Mouse (Mus musculus) thymus, postnatal 10 days (tissue): ENCODE measurements around the gene Elmo1.

Experiments used
- DNase-seq, 2 experiments: peaks; one replicate each; pipeline ENCODE4 v3.0.0; 2021; ENCODE audit warnings: low spot score in 2 of 2

Elmo1 gene

DNA sequence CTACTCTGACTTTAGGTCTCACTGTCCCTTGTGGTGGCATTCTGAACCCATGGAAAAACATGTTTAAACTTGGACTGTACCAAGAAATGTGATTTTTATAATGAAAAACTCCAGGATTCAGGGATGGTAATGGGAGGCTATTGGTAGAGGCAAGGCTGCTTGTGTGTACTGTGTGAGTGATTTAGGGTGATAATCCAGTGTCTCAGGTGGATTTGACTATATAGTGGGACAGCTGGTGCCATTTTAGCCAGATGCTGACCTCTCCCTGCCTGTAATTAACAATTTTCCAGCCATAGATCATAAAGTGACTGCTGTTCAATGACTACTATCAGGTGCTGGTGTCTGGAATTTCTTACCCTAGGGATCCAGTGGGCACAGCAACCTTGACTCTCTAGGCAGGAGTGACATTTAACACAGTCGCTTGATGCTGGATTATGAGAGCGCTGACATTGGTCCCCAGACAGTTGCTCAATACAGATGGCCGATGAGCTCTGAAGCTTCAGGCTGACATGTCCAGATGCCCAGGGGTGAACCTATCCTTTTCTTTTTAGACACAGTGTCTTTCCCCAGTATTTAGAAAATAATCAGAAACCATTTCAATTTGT is 228.3 kb downstream of the Elmo1 start:
- DNase-seq: no peak

DNA sequence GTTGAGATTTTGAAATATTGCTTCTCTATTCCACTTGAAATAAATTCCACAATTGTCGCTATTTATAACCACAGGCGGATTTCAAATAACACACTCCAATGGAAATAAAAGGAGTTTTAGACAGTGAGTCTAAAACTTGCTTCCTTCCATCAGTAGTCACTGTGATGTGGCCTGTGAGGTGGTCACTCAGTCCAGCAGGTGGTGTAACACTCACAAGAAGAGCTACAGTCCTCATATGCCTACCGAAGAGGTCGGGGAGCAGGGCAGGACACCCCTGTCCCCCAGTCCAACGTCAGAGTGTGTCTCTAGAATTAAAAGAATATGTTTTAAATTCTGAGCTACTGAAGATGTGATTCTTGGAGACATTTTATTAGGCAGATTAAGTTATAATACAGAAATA is 229.8 kb downstream of the Elmo1 start:
- no peak for DNase-seq

DNA sequence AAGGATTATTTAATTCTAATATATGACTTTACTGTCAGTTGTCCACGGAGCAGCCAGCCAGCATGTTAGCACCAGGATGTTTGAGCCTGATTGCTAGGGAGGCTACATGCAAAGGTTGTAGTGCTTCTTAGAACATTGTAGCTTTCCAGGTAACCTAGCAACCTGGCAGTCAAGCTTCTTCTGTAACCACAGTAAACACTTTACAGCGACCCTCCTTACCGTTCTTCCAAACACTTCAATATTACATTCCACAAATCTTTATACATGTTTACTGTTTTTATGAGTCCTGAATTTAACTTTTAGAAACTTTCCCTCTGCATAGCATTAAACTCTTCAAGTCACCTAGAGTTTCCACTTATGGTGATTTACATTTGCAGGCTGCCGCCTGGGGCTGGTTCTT is 233.1 kb downstream of the Elmo1 start:
- no peak for DNase-seq

DNA sequence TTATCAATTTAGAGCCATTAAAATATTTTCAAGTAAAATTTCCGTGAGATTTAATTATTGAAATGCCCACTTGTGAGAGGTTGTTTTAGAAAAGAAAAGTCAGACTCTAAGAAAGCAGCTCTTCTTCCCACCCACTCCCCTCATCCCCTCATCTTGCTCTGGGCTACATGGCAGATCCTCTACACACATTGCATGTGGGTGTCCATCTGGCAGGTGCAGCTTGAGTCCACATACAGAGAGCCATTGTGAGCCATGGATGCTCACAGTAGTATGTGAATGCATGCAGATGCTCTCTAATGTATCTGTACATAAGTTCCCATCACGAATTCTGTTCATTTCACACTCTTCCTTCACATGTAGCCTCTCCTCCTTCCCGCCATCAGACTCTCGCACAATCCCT is 236.7 kb downstream of the Elmo1 start:
- DNase-seq: no peak

DNA sequence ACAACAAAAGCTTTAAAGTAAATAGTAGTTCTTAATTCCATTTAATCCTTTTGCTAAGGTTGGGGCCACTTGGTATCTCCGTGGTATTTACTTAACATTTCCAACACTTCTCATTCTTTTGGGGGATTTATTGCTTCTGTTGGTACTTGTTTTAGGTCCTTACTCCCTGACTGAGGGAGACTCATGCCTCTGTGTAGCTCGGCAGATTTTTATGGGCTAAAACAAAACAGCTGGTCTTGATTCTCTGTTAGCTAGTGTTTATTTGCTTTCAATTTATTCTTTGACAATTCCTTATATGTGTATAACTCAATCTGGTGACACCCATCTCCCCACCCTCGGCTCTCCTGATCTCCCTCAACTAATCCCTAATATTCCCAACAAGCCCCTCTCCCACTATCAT is 237.6 kb downstream of the Elmo1 start:
- DNase-seq: no peak

DNA sequence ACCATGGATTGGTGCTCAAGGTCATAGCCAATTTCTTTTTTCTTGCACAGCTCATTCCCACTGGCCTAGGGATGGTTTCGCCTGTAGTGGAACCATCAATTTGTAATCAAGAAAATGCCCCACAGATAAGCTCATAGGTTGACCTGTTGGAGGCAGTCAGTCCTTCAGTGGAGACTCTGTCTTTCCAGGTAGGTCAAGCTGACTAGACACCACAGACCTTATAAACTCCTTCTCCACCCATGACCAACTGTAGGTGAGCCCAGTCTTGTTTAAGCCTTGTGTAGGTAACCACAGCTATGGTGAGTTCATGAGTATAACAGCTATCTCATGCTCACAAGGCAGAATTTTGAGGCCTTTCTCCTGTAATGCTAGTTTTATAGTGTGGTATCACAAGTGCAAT is 238.3 kb downstream of the Elmo1 start:
- DNase-seq: no peak

DNA sequence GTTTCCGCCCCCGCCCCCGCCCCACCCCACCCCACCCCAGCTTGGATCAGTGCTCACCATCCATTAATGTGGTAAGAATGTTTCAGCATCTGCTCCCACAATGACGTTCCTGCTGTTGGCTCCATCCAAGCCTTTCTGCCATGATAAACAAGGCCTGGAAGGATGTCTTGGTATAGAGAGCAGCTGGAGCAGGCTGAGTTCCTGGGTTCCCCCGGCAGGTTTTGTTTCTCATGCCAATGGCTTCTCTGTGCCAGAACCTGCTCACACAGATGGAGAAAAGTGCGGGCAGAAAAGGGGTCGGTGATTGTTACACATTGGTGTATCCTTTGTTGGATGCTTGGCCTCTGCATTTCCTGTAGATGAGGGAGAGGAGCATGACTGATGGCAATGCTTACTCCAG is 240.6 kb downstream of the Elmo1 start:
- DNase-seq: peak; percentile 4 to 13

DNA sequence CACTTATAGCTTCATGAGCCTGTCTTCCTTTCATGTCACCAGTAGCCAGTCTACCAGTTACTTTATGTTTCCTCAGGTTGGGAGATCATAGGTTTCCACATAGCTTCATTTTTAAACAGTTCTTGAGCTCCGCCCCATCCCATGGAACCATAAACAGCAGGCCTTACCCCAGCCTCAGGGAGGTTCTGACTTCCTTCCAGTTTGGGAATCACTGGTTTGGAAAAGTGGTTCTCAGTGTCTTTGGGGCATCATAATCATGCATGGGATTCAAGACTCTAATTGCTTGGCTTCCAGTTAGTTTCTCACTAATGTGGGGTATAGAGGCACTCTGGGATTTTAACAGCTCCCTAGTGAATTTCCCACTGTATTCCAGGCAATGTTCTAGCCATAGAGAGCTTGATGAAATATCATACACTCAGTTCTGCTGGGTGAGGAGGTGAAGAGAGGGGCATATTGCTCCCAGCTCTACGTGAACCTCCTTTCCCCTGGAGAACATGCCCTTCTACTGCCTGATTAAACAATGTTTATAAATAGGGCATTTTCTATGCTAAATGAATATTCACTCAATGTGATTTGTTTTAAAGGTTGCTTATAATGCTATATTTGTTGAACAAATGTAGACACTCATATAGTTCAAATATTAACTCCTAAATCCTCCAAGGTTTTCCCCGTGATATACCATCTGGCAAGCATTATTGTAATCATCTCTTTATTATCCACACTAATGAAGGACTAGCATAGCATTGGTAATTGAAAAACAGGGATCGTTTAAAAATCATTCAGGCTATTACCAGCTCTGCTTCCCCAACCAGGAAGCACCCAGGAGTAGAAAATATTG is 244.9 kb downstream of the Elmo1 start:
- DNase-seq: no peak

DNA sequence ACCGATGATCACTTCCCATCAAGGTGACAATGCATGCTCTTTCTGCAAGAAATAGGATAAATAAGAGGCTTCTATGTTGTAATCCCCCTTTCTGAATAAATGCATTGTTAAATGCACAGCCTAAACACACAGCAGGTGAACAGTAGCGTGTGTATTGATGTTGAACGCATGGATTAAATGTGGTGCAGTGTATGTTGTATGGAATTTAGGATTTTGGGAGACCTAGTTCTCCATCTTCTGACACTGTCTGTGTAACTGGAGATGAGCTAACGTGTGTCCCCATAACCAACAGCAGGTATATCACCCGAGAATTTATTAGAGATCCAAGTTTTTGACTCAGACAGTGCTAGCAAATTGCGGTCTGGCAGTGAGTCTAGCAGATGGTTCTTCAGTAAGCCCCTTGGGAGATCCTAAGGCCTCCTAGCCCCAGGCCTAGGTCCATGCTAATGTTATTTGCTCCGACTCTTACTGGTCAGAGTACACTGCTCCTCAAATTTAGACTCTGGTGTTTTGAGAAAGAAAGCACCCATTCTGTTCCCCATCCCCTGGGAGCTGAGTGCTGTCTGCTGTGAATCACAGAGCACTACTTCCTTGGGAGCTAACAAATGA is 245.6 kb downstream of the Elmo1 start:
- DNase-seq: no peak

DNA sequence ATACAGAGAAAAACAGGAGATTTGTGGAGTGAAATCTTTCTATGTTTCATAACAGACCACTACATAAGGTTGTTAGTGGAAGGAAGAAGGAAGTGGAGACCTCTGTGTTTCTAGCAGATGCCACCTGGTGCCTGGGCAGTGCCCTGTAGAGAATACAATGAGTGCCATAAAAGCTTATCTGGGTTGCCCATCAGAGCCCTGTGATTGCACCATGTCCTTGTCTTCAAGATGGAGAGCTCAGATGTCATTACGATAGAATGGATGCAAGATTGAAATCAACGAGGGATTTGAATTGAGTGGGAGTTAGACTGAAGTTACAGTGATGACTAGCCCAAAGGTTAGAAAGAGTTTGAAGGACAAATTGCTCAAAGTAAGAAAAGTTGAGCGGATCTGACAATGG is 252.5 kb downstream of the Elmo1 start:
- DNase-seq: no peak

DNA sequence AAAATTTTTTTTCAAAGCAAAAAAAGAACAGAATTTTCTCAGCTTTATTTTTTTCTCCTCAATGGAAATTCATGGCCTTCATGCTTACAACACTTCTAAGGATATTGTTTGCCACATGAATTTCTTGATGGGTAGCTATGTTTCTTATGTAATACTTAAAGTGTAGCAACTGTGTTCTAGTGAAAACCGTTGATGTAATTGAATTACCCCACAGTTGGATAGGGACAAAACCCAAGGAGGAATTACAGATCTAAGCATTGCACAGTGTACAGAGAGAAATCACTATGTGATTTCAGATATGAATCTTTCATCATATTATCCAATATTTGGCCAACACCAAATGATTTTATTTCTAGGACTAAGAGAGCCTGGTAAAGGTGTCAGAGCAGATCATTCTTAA is 259.4 kb downstream of the Elmo1 start:
- no peak for DNase-seq

DNA sequence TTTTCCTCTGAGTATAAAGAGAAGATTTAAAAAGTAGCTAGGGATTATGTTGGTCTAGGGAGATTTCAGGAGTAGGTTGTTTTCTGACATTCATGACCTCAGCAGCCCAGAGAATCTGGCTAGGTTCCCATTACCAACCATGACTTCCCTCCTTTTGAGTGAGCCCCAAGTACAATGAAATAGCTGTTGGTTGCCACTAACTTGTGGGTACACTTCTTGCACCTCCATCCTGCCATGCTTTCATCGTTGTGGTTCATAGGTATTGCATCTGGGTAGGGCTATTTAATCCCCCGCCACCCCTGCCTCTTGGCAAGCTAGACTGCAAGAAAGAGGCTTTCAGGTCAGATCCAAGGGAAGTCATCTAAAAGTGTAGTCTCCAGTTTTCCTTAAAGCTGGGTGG is 262.2 kb downstream of the Elmo1 start:
- DNase-seq: no peak

DNA sequence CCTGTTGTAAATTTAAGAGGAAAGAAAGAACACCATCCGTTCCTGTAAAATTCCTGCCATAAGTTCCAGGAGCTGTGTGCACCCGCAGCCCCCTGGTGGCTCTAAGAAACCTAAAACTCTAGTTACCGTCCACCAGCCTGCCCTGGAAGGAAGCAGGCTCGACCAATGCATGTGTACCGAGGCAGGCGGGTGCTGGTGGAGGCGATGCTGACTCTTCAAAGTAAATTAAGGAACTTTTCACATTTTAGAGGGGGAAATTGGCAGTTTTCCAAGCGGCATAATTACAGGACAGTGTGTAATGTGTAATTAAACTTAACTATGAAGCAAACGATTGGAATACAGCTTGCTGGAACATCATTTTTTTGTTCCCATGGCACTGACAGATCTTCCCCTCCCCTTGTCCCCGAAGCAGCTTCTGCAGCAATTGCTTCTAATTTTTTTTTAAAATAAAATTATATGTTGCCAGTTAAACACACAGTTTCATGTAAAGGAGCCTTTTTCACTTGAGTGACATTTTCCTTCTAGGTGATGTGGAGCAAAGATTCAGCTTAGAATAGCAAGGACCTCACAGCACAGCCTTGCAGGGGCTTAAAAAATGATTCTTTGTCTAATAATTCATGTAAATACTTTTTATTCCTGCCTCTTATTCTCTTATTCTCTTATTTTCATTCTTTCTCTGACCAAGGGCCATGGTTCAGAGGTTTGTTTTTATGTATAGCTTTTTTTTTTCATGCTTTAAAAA is 263.6 kb downstream of the Elmo1 start:
- no peak for DNase-seq

DNA sequence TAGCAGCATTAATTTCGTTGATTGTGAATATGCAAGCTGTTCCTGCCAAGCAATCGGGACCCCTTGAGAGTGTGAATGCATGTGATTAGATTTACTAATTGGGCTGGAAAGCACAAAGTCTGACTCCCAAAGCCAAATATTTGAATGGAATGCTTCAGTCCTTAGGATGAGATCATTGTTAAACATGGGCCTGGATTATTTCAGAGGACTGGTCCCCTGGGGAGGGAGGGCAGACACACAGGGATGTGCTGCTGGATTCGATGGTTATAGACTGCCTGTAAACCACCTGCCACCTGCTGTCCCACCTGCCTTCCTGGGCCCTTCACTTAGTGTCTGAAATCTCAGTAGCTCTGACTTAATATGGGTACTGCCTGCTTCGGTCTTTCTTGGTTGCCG is 264.2 kb downstream of the Elmo1 start:
- DNase-seq: no peak

DNA sequence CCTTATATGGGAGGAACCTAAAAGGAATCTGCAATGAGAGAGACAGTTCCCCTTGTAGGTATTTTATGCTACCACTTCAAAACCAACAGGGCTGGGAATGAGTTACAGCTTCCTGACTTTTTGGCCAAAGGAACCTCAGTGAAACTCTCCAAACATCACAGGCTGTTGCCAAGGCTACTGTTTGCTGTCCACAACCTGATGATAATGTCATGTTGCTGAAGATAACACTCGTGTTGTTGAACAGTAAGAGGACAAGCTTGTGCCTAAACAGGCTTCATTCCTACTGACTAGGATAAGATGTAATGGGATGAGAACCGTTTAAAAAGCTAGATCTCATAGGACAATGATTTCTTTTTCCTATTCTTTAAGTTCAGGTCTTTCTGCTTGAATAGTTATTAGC is 272.1 kb downstream of the Elmo1 start:
- no peak for DNase-seq

DNA sequence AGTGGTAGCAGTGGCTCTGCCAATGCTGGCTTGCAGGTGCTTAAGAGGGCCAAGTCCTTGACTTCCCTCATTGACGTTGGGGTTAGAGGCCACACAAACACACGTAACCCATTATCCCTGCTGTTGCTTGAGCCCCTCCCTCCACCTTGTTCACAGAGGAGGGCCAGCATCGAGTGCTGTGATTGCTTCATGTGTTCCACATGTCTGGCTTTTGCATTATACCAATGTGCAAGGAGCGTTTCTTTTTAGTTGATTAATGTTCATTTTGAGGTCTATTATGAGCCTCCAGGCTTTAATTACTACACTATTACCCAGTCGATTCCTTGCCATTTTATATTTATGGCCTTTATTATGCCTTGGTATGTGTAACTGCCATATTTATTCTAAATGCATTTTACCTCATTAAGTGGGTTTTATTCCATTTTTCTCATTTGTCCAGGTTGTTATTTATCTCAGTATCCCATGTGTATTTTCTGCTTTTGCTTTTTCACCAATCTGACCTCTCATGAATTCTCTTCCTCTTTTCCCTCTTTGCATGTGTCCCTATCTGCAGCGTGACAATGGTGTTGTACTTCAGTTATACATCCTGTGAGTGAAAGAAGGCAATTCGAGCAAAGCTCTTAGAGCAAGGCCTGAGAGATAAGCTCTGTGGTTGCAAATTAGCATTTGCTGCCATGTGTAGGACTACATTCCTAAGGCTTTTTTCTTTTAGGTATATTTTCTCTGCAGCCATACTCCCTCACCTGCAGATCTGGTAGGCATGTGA is 275.6 kb downstream of the Elmo1 start:
- no peak for DNase-seq

DNA sequence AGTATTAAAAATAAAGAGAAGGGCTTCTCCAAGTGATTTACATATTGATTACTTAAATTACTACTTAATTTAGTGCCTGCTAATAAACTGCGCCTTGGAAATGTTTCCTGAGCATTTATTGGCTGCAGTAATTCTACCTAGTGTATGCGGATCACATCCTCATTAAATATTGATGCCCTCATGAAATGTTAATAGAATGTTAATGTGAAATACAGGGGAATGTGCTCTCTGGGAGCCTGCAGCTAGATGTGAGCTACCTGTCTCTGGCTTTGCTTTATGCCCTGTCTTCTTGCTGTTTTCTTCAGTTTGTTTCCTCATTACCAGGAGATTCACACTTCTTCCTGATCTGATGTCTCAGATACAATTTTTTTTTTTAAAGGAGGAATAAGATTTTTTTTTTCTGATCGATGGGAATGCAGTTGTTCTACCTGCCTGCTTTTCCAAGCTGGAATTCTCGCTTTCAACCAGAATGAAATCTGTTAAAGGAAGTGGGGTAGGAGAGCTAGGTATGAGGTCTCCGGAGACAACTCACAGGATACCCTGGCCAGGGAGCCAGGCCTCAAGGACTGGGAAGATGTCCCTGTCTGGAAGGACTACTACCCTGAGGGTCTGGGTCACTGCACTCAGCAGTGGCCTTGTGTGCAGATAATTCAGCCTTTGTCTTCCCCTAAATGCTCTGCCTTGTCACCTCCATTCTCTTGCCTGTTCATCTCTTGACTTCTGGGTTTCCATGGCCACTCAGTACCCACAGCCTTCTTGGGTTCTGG is 279.8 kb downstream of the Elmo1 start:
- DNase-seq: no peak

DNA sequence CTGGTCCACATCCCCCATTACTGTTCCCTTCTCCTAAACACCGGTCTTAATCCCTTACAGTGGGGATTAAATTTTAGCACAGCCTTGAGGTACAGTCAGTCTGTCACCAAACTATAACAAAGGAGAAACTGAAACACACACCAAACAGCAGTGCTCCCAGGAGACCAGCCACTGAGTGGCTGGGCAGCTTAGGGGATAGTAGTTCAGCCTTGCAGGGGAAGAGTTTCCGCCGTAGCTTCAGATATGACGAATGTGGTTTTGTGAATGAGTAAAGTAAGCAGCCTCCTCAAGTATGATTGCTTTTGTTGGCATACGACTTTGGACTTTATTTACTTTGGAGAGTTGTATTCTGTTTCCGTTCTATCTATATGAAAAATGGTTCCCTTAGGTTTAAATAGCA is 281.1 kb downstream of the Elmo1 start:
- no peak for DNase-seq

DNA sequence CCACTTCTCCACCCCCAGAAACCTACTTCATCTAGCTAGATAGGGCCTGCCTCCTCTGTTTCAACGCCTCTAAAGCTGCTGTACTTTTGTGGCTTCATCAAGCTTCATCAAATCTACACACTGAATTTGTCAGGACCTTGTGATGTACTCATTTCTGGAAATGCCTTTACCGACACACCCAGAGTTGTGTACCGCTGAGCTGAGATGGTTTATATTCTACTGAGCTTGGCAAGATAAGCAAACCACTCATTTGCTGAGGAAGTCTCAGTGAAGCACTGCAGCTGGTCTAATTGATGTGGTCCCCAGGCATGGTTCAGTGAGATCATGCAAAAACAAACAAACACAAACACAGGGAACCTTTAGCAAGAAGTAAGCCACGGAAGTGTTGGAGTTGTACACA is 281.9 kb downstream of the Elmo1 start:
- DNase-seq: no peak

DNA sequence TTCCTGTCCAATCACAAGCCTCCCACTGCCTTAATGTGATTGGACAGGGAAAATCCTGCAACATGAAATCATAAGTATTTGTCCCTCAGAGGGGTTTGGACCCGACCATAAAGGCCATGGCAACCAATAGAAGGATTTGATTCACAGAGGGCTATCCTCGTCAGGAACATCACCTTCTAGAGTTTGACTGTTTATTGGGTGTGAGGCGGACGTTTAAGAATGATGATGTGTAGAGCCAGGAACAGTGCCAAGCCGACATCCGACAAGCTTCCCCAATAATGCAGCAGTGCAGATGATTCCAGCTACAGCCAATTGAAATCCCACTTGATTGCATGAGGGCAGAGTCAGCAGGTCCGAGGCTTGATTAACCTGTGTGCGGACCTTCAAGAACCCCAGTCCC is 288.5 kb downstream of the Elmo1 start:
- no peak for DNase-seq

DNA sequence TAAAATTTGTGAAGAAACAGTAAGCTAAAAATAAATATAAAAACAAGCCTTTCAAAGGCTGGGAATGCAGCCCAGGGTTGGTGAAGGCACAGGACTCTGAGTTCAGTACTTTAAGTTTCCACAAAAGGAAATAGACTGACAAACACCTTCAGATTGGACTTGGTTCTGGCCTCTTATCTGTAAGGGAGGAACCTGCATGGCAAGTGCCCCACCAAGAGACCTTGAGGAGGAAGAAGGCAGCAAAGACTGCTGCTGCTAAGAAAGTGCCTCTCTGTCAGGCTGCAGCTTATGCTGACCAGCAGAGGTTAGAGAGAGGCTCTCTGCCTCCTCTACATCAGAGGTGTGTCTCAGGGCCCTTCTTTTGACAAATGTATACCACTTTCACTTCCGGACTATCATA is 293.5 kb downstream of the Elmo1 start:
- DNase-seq: no peak
